Mouse (Mus musculus) liver, postnatal 0 days (tissue): ENCODE measurements at regions not wholly inside any gene's neighbourhood (a gene's known extent, or its start where the extent isn't known, plus 50 kb on each side); places are given as distances from the start of the nearest gene placed in this dataset.

Source experiments
- ATAC-seq: fragments of 200-750 bp; cut with Nextera tagmentation; 2 replicates; pipeline ENCODE4 v1.8.0; 2017; ENCODE audit warnings: mild to moderate bottlenecking, moderate library complexity
- DNase-seq: peaks from one replicate; pipeline ENCODE4 v3.0.0-alpha.2; 2016
- H3K27ac ChIP-seq: fragments of 300-500 bp; sonication (generic); 2 replicates; pipeline ENCODE4 v1.5.1; 2014; ENCODE audit warnings: antibody characterized with exemption, moderate library complexity, mild to moderate bottlenecking, low read depth
- H3K27me3 ChIP-seq: fragments of 300-500 bp; sonication (generic); 2 replicates; pipeline ENCODE4 v1.6.1; 2014; ENCODE audit warnings: low read length, control low read depth, mixed read lengths; ENCODE audit not compliant: insufficient read depth
- H3K36me3 ChIP-seq: fragments of 300-500 bp; sonication (generic); replicated peaks from 2 replicates; pipeline ENCODE4 v1.6.1; 2014; ENCODE audit warnings: mild to moderate bottlenecking, control low read depth, low read length, moderate library complexity, mixed read lengths; ENCODE audit not compliant: insufficient read depth
- H3K4me1 ChIP-seq: fragments of 300-500 bp; sonication (generic); 2 replicates; pipeline ENCODE4 v1.6.1; 2014; ENCODE audit warnings: antibody characterized with exemption, mild to moderate bottlenecking, control low read depth; ENCODE audit not compliant: insufficient read depth
- H3K4me2 ChIP-seq: fragments of 300-500 bp; sonication (generic); 2 replicates; pipeline ENCODE4 v1.6.1; 2014; ENCODE audit warnings: low read depth, mild to moderate bottlenecking, low read length, moderate library complexity, mixed read lengths
- H3K4me3 ChIP-seq: fragments of 300-500 bp; sonication (generic); 2 replicates; pipeline ENCODE4 v1.5.1; 2014; ENCODE audit warnings: low read depth, low read length
- H3K9ac ChIP-seq: fragments of 300-500 bp; sonication (generic); replicated peaks from 2 replicates; pipeline ENCODE4 v1.6.1; 2014; ENCODE audit warnings: mild to moderate bottlenecking, moderate library complexity
- H3K9me3 ChIP-seq: fragments of 300-500 bp; sonication (generic); 2 replicates; pipeline ENCODE4 v1.6.1; 2016; ENCODE audit warnings: mild to moderate bottlenecking, control low read depth, low read length, mixed read lengths
- CTCF ChIP-seq: sonication (generic); IDR thresholded peaks from 2 replicates; pipeline ENCODE4 v1.5.1; 2016; ENCODE audit warnings: antibody characterized with exemption, low read depth
- EP300 ChIP-seq: IDR thresholded peaks from 2 replicates; pipeline ENCODE4 v1.6.1; 2016; ENCODE audit warnings: antibody characterized with exemption, low read depth, mild to moderate bottlenecking
- WGBS: fragments of 180-500 bp; shearing (Covaris S2); extraction: QIAGEN DNeasy Blood & Tissue Kit; methylation state at CpG from one replicate; pipeline ENCODE4 v1.1.7; 2014; ENCODE audit not compliant: insufficient replicate concordance; 5-methylcytosine and 5-hydroxymethylcytosine counted together

- H3K4me3 ChIP-seq: no peak overlapping the region
- H3K4me1 ChIP-seq: no peaks in the 10 kb centered on the region
- ATAC-seq (no peak), DNase-seq (no peak)
- TF ChIP-seq CTCF (no peak), EP300 (no peak)
- H3K9me3 ChIP-seq: no peaks in the 10 kb centered on the region
- H3K4me2 ChIP-seq: no peak overlapping the region
- H3K36me3 ChIP-seq: no peaks in the 10 kb centered on the region
- no peak overlapping the region for H3K9ac ChIP-seq
- 75% methylated on average over 1 of the region's 1 CpGs for WGBS
- no peaks in the 10 kb centered on the region for H3K27me3 ChIP-seq
- H3K27ac ChIP-seq: no peak overlapping the region
Measured at GRCm38 (mm10) chr3:59520766-59521165, 176.6 kb upstream of the Igsf10 start.

- H3K36me3 ChIP-seq: no peaks in the 10 kb centered on the region
- 33% methylated on average over 5 of the region's 5 CpGs for WGBS
- H3K9ac ChIP-seq: no peak overlapping the region
- H3K27ac ChIP-seq: no peak overlapping the region
- no peak for ATAC-seq
- DNase-seq: no peak
- H3K27me3 ChIP-seq: no peaks in the 10 kb centered on the region
- H3K9me3 ChIP-seq: no peaks in the 10 kb centered on the region
- no peaks in the 10 kb centered on the region for H3K4me1 ChIP-seq
- no peak overlapping the region for H3K4me3 ChIP-seq
- TF ChIP-seq EP300 (no peak), CTCF (no peak)
- H3K4me2 ChIP-seq: no peak overlapping the region
Measured at GRCm38 (mm10) chr3:59478095-59478494, 133.9 kb upstream of the Igsf10 start.

- H3K4me2 ChIP-seq: no peak overlapping the region
- H3K27me3 ChIP-seq: no peaks in the 10 kb centered on the region
- H3K27ac ChIP-seq: no peak overlapping the region
- TF ChIP-seq EP300: no peak
- no peak for TF ChIP-seq CTCF
- H3K9me3 ChIP-seq: no peaks in the 10 kb centered on the region
- ATAC-seq (no peak), DNase-seq (no peak)
- H3K4me3 ChIP-seq: no peak overlapping the region
- H3K9ac ChIP-seq: no peak overlapping the region
- 39% methylated on average over 6 of the region's 6 CpGs for WGBS
- no peaks in the 10 kb centered on the region for H3K36me3 ChIP-seq
- H3K4me1 ChIP-seq: no peaks in the 10 kb centered on the region
Measured at GRCm38 (mm10) chr3:59477441-59478061, 133.4 kb upstream of the Igsf10 start.

GRCm38 (mm10) chr3:59468956-59469355 lies 124.8 kb upstream of the Igsf10 start:
- no peaks in the 10 kb centered on the region for H3K9me3 ChIP-seq

GRCm38 (mm10) chr3:59462341-59463158 lies 118.4 kb upstream of the Igsf10 start:
- Histone ChIP-seq H3K9me3 (no peaks in the 10 kb centered on the region), H3K27ac (no peak overlapping the region), H3K4me3 (no peak overlapping the region), H3K4me1 (no peaks in the 10 kb centered on the region), H3K9ac (no peak overlapping the region), H3K27me3 (no peaks in the 10 kb centered on the region), H3K36me3 (no peaks in the 10 kb centered on the region), H3K4me2 (no peak overlapping the region)
- 80% methylated on average over 3 of the region's 3 CpGs for WGBS
- DNase-seq (no peak), ATAC-seq (no peak)
- no peak for TF ChIP-seq CTCF
- TF ChIP-seq EP300: no peak

More at GRCm38 (mm10) chr3:59468956-59469355, 124.8 kb upstream of the Igsf10 start:
- H3K4me2 ChIP-seq: no peak overlapping the region
- 61% methylated on average over 1 of the region's 1 CpGs for WGBS
- no peak overlapping the region for H3K27ac ChIP-seq
- no peaks in the 10 kb centered on the region for H3K4me1 ChIP-seq
- no peak for DNase-seq
- no peaks in the 10 kb centered on the region for H3K27me3 ChIP-seq
- no peak overlapping the region for H3K4me3 ChIP-seq
- no peaks in the 10 kb centered on the region for H3K36me3 ChIP-seq
- TF ChIP-seq CTCF: no peak
- TF ChIP-seq EP300: no peak
- ATAC-seq: no peak
- no peak overlapping the region for H3K9ac ChIP-seq

GRCm38 (mm10) chr3:59456938-59457337 lies 112.7 kb upstream of the Igsf10 start:
- no peak overlapping the region for H3K4me2 ChIP-seq
- ATAC-seq: no peak
- WGBS: 59% methylated on average over 1 of the region's 1 CpGs

More at GRCm38 (mm10) chr3:59456938-59457337, 112.7 kb upstream of the Igsf10 start:
- Histone ChIP-seq H3K4me1 (no peaks in the 10 kb centered on the region), H3K4me3 (no peak overlapping the region), H3K27me3 (no peaks in the 10 kb centered on the region), H3K9me3 (no peaks in the 10 kb centered on the region), H3K27ac (no peak overlapping the region), H3K36me3 (no peaks in the 10 kb centered on the region), H3K9ac (no peak overlapping the region)
- TF ChIP-seq EP300 (no peak), CTCF (no peak)
- no peak for DNase-seq
